Mouse (Mus musculus) regulatory T cell (primary cell): ENCODE results near the gene Cep68.

Source experiments
- in situ Hi-C: fragments of 300-600 bp; cut with MboI, MseI; formaldehyde crosslinking; loops from one replicate; pipeline ENCODE4 v1.15.1; 2025; ENCODE audit warnings: high pct_unique_total_duplicates

The Cep68 gene

DNA sequence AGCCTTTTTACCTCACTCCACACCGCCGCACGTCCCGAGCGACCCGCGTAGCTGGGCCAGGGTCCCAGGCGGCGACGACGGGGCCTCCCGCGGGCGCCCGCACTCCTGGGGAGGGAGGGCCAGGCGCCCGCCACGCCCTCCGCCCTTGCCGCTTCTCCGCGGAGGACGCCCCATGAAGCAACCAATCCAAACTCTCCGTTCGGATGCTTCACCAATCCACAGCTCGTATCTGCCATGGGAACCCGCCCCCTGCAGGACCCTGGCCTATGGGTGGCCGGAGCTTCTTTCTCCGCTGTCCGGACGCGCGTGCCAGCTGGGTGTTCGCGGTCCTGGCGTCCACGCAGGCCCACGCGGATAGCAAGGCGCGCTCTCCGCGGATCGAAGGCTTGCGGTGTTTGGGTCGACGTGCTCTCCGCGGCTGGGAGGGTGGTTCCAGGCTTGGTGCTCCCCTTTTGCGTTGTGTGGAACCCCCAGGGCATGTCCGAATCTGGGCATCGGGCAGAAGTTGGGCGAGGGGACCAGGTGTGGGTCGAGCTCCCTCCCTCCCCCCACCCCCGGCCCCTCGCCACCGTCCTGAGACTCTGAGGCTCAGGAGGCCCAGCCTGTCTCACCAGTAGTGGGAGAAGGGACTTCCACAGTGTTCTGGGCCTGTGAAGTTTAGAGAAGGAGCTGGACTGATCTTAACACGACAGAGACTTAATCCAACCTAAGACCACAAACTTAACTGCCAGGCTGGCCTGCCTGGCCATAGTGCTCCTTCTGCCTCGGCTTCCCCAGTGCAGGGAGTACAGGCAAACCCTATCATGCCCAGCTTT is at the start of gene Cep68:
Cep68 (minus strand) TSS at position 134 of the 815 bp plus-strand sequence.
- in situ Hi-C loops, result no loop called here

DNA sequence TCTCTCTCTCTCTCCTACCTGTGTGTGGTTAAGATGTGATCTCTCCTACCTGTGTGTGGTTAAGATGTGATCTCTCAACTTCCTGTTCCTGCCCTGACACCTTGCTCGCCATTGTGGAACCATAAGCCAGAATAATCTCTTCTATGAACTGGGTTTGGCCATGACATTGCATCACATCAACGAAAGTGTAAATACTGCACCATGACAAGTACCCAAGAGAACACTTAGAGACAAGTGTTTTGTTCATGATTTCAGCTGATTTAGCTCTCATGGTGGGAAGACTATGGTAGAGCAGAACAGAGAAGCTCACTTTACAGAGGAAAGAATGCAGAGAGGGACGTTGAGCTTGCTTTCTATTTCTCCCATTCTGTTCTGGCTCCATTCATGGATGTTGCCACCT is 35.2 kb upstream of the Cep68 start:
- in situ Hi-C loops, result no loop called here

DNA sequence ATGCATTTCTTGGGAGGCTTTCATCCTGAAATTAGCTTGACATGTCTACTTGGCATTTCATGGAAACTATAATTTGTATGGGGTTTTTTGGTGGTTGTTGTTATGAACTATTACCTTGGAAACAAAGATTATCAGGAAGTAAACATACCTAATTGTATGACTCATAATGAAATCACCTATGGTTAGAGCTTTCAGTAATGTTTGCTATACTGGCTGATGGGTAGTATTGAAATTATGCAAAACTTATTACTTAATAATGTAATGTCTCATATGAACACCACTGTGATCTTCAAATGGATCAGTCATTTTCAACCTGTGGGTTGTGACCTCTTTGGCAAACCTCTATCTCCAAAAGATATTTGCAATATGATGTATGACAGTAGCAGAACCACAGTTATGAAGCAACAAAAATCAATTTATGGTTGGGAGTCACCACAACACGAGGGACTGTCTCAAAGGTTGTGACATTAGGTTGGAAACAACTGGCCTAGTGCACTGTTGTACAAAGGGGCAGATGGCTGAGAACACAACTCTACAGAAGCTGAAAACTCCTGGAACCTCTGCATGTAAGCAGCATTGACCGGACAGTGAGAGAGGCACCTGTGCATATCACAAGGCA is 33.5 kb upstream of the Cep68 start:
- in situ Hi-C loops, result no loop called here

DNA sequence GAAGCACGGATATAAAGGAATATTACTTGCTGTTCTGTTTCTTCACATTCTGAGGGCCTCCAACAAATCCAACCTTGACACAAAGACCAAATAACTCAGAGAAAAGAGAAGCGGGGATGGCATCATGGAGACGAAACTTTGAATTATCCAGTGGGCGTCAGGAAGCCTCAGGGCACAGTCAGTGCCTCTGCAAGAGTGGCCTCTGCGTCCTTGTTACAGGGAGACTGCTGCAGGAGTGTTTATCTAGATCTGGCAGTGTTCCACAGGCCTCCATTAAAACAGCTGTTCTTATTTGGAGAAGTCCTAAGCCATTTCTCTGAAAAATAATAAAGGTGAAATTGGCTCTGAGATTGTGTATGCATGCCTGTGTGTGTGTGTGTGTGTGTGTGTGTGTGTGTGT is 31.8 kb upstream of the Cep68 start:
- in situ Hi-C loops, result no loop called here

DNA sequence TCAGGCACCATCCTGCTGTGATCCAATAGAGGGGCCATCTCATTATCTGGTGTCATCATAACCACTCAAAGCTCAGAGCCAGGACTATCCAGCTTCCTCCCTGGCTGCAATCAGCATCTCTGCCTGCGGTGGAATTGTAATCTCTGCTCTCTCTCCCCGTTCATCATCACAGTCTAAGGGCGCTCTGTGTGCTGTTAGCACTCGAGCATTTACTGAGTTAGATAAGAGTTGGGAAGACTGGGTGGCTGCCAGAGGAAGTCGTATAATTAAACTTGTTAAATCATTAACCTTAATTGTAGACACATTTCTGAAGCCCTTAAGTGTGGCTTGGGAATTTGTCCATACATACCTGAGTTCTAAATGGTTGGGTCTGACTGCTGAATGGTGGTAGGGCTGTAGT is 29.5 kb upstream of the Cep68 start:
- in situ Hi-C loops, result no loop called here

DNA sequence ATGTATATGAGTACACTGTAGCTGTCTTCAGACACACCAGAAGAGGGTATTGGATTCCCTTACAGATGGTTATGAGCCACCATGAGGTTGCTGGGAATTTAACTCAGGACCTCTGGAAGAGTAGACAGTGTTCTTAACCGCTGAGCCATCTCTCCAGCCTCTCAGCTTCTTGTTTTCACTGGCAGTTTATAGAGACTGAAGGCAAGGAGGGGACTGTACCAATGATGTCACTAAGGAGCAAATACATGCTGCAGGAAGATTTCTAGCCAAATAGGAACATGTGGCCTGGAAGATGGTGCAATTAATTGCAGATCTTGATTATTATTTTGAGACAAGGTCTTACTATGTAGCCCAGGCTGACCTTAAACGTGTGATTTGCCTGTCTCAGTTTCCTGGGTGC is 27.9 kb upstream of the Cep68 start:
- in situ Hi-C loops, result no loop called here

- in situ Hi-C loops, result no loop called here
Observed at GRCm38 (mm10) chr11:20275974-20276373, 26.7 kb upstream of the Cep68 start.

- in situ Hi-C loops, result loop anchor here (10.0 kb wide), 1 partner anchor 125 kb away; no protein-coding TSS in a partner anchor
Observed at GRCm38 (mm10) chr11:20269885-20270284, 20.7 kb upstream of the Cep68 start.

DNA sequence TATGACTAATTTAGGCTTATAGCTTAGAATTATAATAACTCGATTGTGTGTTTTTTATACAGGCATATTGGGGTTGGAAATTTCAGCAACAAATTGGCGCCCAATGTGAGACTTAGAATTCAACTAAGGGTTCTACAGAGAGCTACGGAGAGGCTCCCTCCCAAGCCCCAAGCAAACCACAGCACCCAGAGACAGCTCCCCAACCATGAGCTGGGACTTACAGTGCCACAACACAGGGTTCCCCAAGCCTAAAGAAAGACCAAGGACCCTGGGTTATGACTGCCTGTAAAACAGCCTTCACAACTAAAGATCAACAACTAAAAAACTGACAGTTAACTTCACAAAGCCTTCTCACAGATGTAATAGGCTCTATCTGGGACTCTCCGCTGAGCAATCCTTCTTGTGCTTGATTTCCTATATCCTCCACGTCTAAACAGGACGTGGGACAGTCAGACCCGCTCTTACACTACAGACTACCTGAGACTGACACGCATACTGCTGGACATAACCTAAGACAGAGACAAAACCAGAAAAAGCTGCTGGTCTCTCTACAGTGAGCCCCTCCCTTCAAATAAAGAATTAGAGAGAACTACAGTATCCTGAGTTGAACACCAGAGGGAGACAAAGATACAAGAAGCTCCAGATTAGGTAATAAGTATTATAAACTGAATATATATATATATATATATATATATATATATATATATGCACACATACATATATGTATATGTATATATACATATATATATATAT is 13.6 kb upstream of the Cep68 start:
- in situ Hi-C loops, result loop anchor here (10.0 kb wide), 1 partner anchor 132 kb away; no protein-coding TSS in a partner anchor

DNA sequence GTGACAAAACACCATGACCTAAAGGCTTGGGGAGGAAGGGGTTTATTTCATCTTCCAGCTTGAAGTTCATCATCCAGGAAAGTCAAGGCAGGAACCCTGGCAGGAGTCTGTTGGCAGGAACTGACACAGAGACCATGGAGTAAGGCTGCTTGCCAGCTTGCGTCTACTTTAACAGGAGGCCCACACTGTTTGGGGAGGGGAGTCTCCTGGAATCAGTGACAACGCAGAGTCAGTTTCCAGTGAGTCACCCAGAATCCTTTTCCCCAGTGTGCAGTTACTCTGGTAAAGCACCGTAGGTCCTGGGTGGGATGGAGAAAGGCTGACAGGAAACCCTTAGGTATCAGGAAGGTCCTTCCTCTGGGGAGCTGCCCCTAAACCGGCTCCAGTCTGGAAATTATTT is 5.6 kb upstream of the Cep68 start:
- in situ Hi-C loops, result no loop called here

- in situ Hi-C loops, result no loop called here
Observed at GRCm38 (mm10) chr11:20253088-20253487, 3.9 kb upstream of the Cep68 start.

- in situ Hi-C loops, result no loop called here
Observed at GRCm38 (mm10) chr11:20250476-20251178, 1.4 kb upstream of the Cep68 start.

DNA sequence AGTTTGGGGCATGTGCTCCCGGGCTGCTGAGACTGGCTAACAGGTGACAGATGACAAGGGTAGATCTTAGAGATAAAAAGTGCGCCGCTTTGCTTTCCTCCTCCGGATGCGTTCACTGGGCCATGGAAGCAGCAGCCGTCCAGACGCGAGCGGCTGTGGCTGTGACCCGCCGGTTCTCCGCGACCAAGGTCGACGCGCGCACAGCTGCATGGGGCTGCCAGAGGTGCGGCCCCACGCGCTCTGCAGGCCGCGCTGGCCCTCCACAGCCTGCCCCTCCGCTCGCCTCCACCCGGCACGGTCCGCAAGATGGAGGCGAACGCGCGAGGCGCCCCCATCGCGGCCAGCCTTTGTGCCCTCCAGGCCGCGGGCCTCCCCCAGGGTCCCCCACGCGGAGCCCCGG is 389 bp downstream of the Cep68 start:
- in situ Hi-C loops, result no loop called here

- in situ Hi-C loops, result no loop called here
Observed at GRCm38 (mm10) chr11:20248277-20248676, 952 bp downstream of the Cep68 start.

GRCm38 (mm10) chr11:20247146-20247855 is 1.9 kb downstream of the Cep68 start:
- in situ Hi-C loops, result no loop called here

GRCm38 (mm10) chr11:20246616-20247015 is 2.6 kb downstream of the Cep68 start:
- in situ Hi-C loops, result no loop called here

- in situ Hi-C loops, result no loop called here
Observed at GRCm38 (mm10) chr11:20245316-20245715, 3.9 kb downstream of the Cep68 start.

- in situ Hi-C loops, result no loop called here
Observed at GRCm38 (mm10) chr11:20244336-20245290, 4.6 kb downstream of the Cep68 start.

- in situ Hi-C loops, result no loop called here
Observed at GRCm38 (mm10) chr11:20243214-20243913, 5.9 kb downstream of the Cep68 start.
